Mouse (Mus musculus) heart, embryonic 11.5 days (tissue): Measurements from ENCODE around the gene Gad2. TPM values are rescaled to one million over a fixed set of nuclear protein-coding genes. Genes with fewer than 3 reads are reported as not detected.

Experiments used
- ATAC-seq: fragments of 200-750 bp; cut with Nextera tagmentation; replicated peaks from 2 replicates; pipeline ENCODE4 v1.8.0; 2017; ENCODE audit warnings: moderate library complexity; ENCODE audit not compliant: insufficient number of reproducible peaks, low FRiP score, low TSS enrichment
- H3K27ac ChIP-seq: fragments of 300-500 bp; sonication (generic); 2 replicates; pipeline ENCODE4 v1.5.1; 2014; ENCODE audit warnings: mild to moderate bottlenecking, low read depth, low read length
- H3K27me3 ChIP-seq: fragments of 300-500 bp; sonication (generic); 2 replicates; pipeline ENCODE4 v1.6.1; 2014; ENCODE audit warnings: mild to moderate bottlenecking, low read length, mixed read lengths; ENCODE audit not compliant: control insufficient read depth, insufficient read depth
- H3K36me3 ChIP-seq: fragments of 300-500 bp; sonication (generic); 2 replicates; pipeline ENCODE4 v1.6.1; 2014; ENCODE audit warnings: mild to moderate bottlenecking, low read length, moderate library complexity, mixed read lengths; ENCODE audit not compliant: control insufficient read depth, insufficient read depth
- H3K4me1 ChIP-seq: fragments of 300-500 bp; sonication (generic); 2 replicates; pipeline ENCODE4 v1.6.1; 2014; ENCODE audit warnings: low read length; ENCODE audit not compliant: control insufficient read depth, insufficient read depth
- H3K4me2 ChIP-seq: fragments of 300-500 bp; sonication (generic); 2 replicates; pipeline ENCODE4 v1.6.1; 2014; ENCODE audit warnings: mild to moderate bottlenecking, moderate library complexity
- H3K4me3 ChIP-seq: fragments of 300-500 bp; sonication (generic); 2 replicates; pipeline ENCODE4 v1.5.1; 2014; ENCODE audit warnings: low read depth, low read length
- H3K9ac ChIP-seq: fragments of 300-500 bp; sonication (generic); 2 replicates; pipeline ENCODE4 v1.6.1; 2014; ENCODE audit warnings: mild to moderate bottlenecking, low read depth, low read length, moderate library complexity
- H3K9me3 ChIP-seq: fragments of 300-500 bp; sonication (generic); replicated peaks from 2 replicates; pipeline ENCODE4 v1.6.1; 2016; ENCODE audit warnings: low read length; ENCODE audit not compliant: control insufficient read depth
- WGBS: fragments of 180-500 bp; shearing (Covaris S2); extraction: QIAGEN DNeasy Blood & Tissue Kit; methylation state at CpG from one replicate; pipeline ENCODE4 v1.1.7; 2014; ENCODE audit not compliant: insufficient replicate concordance; 5-methylcytosine and 5-hydroxymethylcytosine counted together
- polyA plus RNA-seq: library from polyadenylated mRNA; unstranded; fragments of >200 nt; fragmentation: Nextera tagmentation; extraction: Ambion mirVana; gene quantifications from 2 replicates; pipeline ENCODE4 v1.2.1, GENCODE M21; 2014

The Gad2 gene
- polyA plus RNA-seq, 1 experiment from 2014 or later, result 0.03 TPM

GRCm38 (mm10) chr2:22679944-22680343 lies 57.9 kb downstream of the Gad2 start:
- Histone ChIP-seq H3K27me3 (no peaks in the 10 kb centered on the region), H3K36me3 (no peaks in the 10 kb centered on the region), H3K9ac (no peak overlapping the region), H3K27ac (no peak overlapping the region), H3K9me3 (no peaks in the 10 kb centered on the region), H3K4me3 (no peak overlapping the region), H3K4me1 (no peaks in the 10 kb centered on the region), H3K4me2 (no peak overlapping the region)
- ATAC-seq, result no peak
- WGBS, result 60% methylated on average over 4 of the region's 4 CpGs

GRCm38 (mm10) chr2:22689969-22690368 lies 68.0 kb downstream of the Gad2 start:
- Histone ChIP-seq H3K27me3 (no peaks in the 10 kb centered on the region), H3K36me3 (no peaks in the 10 kb centered on the region), H3K4me3 (no peak overlapping the region), H3K9ac (no peak overlapping the region), H3K9me3 (no peaks in the 10 kb centered on the region), H3K4me1 (no peaks in the 10 kb centered on the region), H3K4me2 (no peak overlapping the region), H3K27ac (no peak overlapping the region)
- 77% methylated on average over 7 of the region's 7 CpGs for WGBS
- no peak for ATAC-seq

- H3K4me1 ChIP-seq, result no peaks in the 10 kb centered on the region
- no peaks in the 10 kb centered on the region for H3K9me3 ChIP-seq
- no peak overlapping the region for H3K27ac ChIP-seq
- H3K4me3 ChIP-seq, result no peak overlapping the region
- H3K4me2 ChIP-seq, result no peak overlapping the region
- no peaks in the 10 kb centered on the region for H3K27me3 ChIP-seq
- 62% methylated on average over 4 of the region's 4 CpGs for WGBS
- no peaks in the 10 kb centered on the region for H3K36me3 ChIP-seq
- no peak for ATAC-seq
- no peak overlapping the region for H3K9ac ChIP-seq
These were observed 83.0 kb downstream of the Gad2 start for GRCm38 (mm10) chr2:22704780-22705727.

- Histone ChIP-seq H3K4me2 (no peak overlapping the region), H3K27me3 (no peaks in the 10 kb centered on the region), H3K27ac (no peak overlapping the region), H3K36me3 (no peaks in the 10 kb centered on the region), H3K4me1 (no peaks in the 10 kb centered on the region), H3K9ac (no peak overlapping the region), H3K4me3 (no peak overlapping the region), H3K9me3 (no peaks in the 10 kb centered on the region)
- no peak for ATAC-seq
- 50% methylated on average over 3 of the region's 3 CpGs for WGBS
These were observed 84.2 kb downstream of the Gad2 start for GRCm38 (mm10) chr2:22706233-22706632.

- Histone ChIP-seq H3K9me3 (no peaks in the 10 kb centered on the region), H3K4me3 (no peak overlapping the region), H3K9ac (no peak overlapping the region), H3K27ac (no peak overlapping the region), H3K36me3 (no peaks in the 10 kb centered on the region), H3K4me1 (no peaks in the 10 kb centered on the region), H3K4me2 (no peak overlapping the region; the same call in 1 of the 2 replicates), H3K27me3 (no peaks in the 10 kb centered on the region)
- ATAC-seq, result peak; percentile 63; the same call in 1 of the 2 replicates
- 17% methylated on average over 8 of the region's 8 CpGs for WGBS
These were observed 99.8 kb downstream of the Gad2 start for GRCm38 (mm10) chr2:22721522-22722470.

- no peak overlapping the region for H3K9ac ChIP-seq
- no peaks in the 10 kb centered on the region for H3K4me1 ChIP-seq
- no peaks in the 10 kb centered on the region for H3K9me3 ChIP-seq
- no peak overlapping the region for H3K4me2 ChIP-seq
- no peaks in the 10 kb centered on the region for H3K36me3 ChIP-seq
- H3K27me3 ChIP-seq, result no peaks in the 10 kb centered on the region
- no peak for ATAC-seq
- no peak overlapping the region for H3K4me3 ChIP-seq
- no peak overlapping the region for H3K27ac ChIP-seq
- WGBS, result 72% methylated on average over 3 of the region's 3 CpGs
These were observed 102.0 kb downstream of the Gad2 start for GRCm38 (mm10) chr2:22723927-22724534.

- 80% methylated on average over 1 of the region's 1 CpGs for WGBS
- Histone ChIP-seq H3K4me3 (no peak overlapping the region), H3K27ac (no peak overlapping the region), H3K4me2 (no peak overlapping the region), H3K9me3 (no peaks in the 10 kb centered on the region), H3K4me1 (no peaks in the 10 kb centered on the region), H3K9ac (no peak overlapping the region), H3K27me3 (no peaks in the 10 kb centered on the region), H3K36me3 (no peaks in the 10 kb centered on the region)
- ATAC-seq, result no peak
These were observed 105.1 kb downstream of the Gad2 start for GRCm38 (mm10) chr2:22727113-22727512.

GRCm38 (mm10) chr2:22736134-22736533 lies 114.1 kb downstream of the Gad2 start:
- H3K4me3 ChIP-seq, result no peak overlapping the region
- no peak for ATAC-seq
- H3K27me3 ChIP-seq, result no peaks in the 10 kb centered on the region
- H3K27ac ChIP-seq, result no peak overlapping the region
- H3K36me3 ChIP-seq, result no peaks in the 10 kb centered on the region
- no peak overlapping the region for H3K4me2 ChIP-seq
- no peaks in the 10 kb centered on the region for H3K4me1 ChIP-seq
- 53% methylated on average over 2 of the region's 2 CpGs for WGBS
- no peak overlapping the region for H3K9ac ChIP-seq
- no peaks in the 10 kb centered on the region for H3K9me3 ChIP-seq
